Mouse (Mus musculus): ENCODE results near the gene Gm8094. TPM values are rescaled to one million over a fixed set of nuclear protein-coding genes. Genes with fewer than 3 reads are reported as not detected.

Gm8094 gene
- total RNA-seq (2023), result not detected

DNA sequence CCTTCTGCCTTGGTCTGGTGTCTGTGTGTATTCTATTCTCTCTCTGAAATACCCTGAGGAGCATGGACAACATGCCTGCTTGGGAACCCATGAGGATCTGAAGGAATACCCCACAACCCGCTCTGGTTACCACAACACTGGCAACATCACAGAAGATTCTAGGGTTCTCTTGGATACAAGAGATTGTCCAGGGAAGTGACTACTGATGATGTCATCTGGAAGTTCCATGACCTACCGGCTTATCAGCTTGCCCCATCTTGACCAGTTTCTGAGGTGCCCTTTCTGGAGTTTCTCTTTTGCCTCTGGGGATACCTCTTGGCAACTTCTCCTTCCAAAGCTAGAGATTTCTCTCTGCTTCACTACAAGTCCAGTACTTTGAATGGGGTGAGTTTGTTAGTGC, at the start of gene Gm8094:
Gene Gm8094 (minus strand): TSS at position 101 of the 400 bp plus-strand sequence.

GRCm38 (mm10) chr14:43100301-43100700, 23.9 kb upstream of the Gm8094 start, which contains the start of gene Gm8104:
TSS of gene Gm8104 (plus strand) at chr14:43100601.

Other genes starting within 250 kb of the Gm8094 start
- gene Gm21977, start 223.2 kb downstream of the Gm8094 start, total RNA-seq (2023), result not detected
- not detected for gene Gm8082, start 83.0 kb downstream of the Gm8094 start, total RNA-seq (2023)
- gene Gm10376, start 61.0 kb downstream of the Gm8094 start, total RNA-seq (2023), result not detected
- gene Gm8104, start 24.0 kb upstream of the Gm8094 start, total RNA-seq (2023), result not detected
- not detected for gene Gm7233, start 103.2 kb upstream of the Gm8094 start, total RNA-seq (2023)
- gene Gm8122, start 158.7 kb upstream of the Gm8094 start, total RNA-seq (2023), result not detected
- gene Gm8126, start 182.0 kb upstream of the Gm8094 start, total RNA-seq (2023), result not detected
- gene Gm9732, start 198.4 kb upstream of the Gm8094 start, total RNA-seq (2023), result not detected
- gene Gm8127, start 217.2 kb upstream of the Gm8094 start, total RNA-seq (2023), result not detected